8 mouse cellular contexts compared by ENCODE assay signal in genomic region chr3:144616654-144617425, GRCm38 (mm10). TPM values are rescaled to one million over a fixed set of nuclear protein-coding genes. Genes with fewer than 3 reads are reported as not detected.
DNase-seq lines count a peak whose midpoint lies in the region; ATAC-seq lines count a peak whose summit lies in the region.

No protein-coding gene starts in this region.

- no peaks in the 10 kb centered on the region for H3K27me3 ChIP-seq in hindbrain, embryonic 11.5 days (ENCODE audit: control insufficient read depth, insufficient read depth, low read length)
- H3K27me3 ChIP-seq in lung, embryonic 16.5 days (ENCODE audit: control insufficient read depth, insufficient read depth, low read depth, low read length) = no peaks in the 10 kb centered on the region

- no peak overlapping the region for H3K9ac ChIP-seq in hindbrain, embryonic 11.5 days (ENCODE audit: low read depth, low read length)
- H3K9ac ChIP-seq in lung, embryonic 16.5 days (ENCODE audit: low read length) = no peak overlapping the region

- peak; percentile 95 for ATAC-seq in hindbrain, embryonic 11.5 days (ENCODE audit: low FRiP score)
- ATAC-seq in lung, embryonic 16.5 days (ENCODE audit: low read depth) = peak; percentile 91

- H3K4me2 ChIP-seq in hindbrain, embryonic 11.5 days (replicated peaks; ENCODE audit: low read depth, low read length) = no peak overlapping the region
- H3K4me2 ChIP-seq in lung, embryonic 16.5 days (ENCODE audit: low read depth, low read length) = no peak overlapping the region

- no peaks in the 10 kb centered on the region for H3K9me3 ChIP-seq in hindbrain, embryonic 11.5 days (ENCODE audit: control insufficient read depth, low read length)
- H3K9me3 ChIP-seq in lung, embryonic 16.5 days (ENCODE audit: control insufficient read depth, low read length) = peaks cover 4% of the 10 kb centered on the region

- WGBS in hindbrain, embryonic 11.5 days = 53% methylated on average over 8 of the region's 8 CpGs
- WGBS in lung, embryonic 16.5 days = 73% methylated on average over 8 of the region's 8 CpGs

- no peak overlapping the region for H3K4me3 ChIP-seq in hindbrain, embryonic 11.5 days (ENCODE audit: low read depth, low read length)
- H3K4me3 ChIP-seq in lung, embryonic 16.5 days (ENCODE audit: low read length) = no peak overlapping the region

- H3K4me1 ChIP-seq in hindbrain, embryonic 11.5 days (replicated peaks; ENCODE audit: control insufficient read depth, insufficient read depth, low read length) = no peaks in the 10 kb centered on the region
- peaks cover 5% of the 10 kb centered on the region; the same call in 1 of the 2 replicates for H3K4me1 ChIP-seq in lung, embryonic 16.5 days (replicated peaks; ENCODE audit: control insufficient read depth, insufficient read depth, low read length)

- H3K27ac ChIP-seq in hindbrain, embryonic 11.5 days (ENCODE audit: low read depth, low read length) = no peak overlapping the region
- no peak overlapping the region for H3K27ac ChIP-seq in lung, embryonic 16.5 days (ENCODE audit: low read length)

- peak; percentile 82 for DNase-seq in MN1 (ENCODE audit: low spot score)
- peak; percentile 84 for DNase-seq in cerebellum, adult 9-10 months
- peak; percentile 64 to 95 for DNase-seq in frontal cortex, adult 2 months (ENCODE audit: extremely low spot score in 1 of 2, low spot score in 1 of 2)
- peak; percentile 89 for DNase-seq in hindbrain, embryonic 11.5 days (ENCODE audit: low spot score)
- peak; percentile 81 for DNase-seq in layer of hippocampus, adult 9-11 months
- DNase-seq in ovary, postnatal 10 days (ENCODE audit: low spot score) = peak; percentile 52
- DNase-seq in thymus, postnatal 0 days (ENCODE audit: low spot score) = peak; percentile 67

- no peaks in the 10 kb centered on the region for H3K36me3 ChIP-seq in hindbrain, embryonic 11.5 days (ENCODE audit: control insufficient read depth, insufficient read depth, low read length)
- H3K36me3 ChIP-seq in lung, embryonic 16.5 days (ENCODE audit: control insufficient read depth, insufficient read depth, low read length) = no peaks in the 10 kb centered on the region

RNA-seq across cellular contexts. Expression of gene Selenof, which starts 46.7 kb away (rescaled TPM):
- polyA plus RNA-seq in frontal cortex, adult 2 months (2012; rRNA removed) = 267 and 289 TPM in 2 replicates
- 402 and 453 TPM in 2 replicates for polyA plus RNA-seq in hindbrain, embryonic 11.5 days (2014; fragmentation: Nextera tagmentation; extraction: Ambion mirVana)
- polyA plus RNA-seq in lung, embryonic 16.5 days (2015; fragmentation: Nextera tagmentation; extraction: Ambion mirVana) = 756 and 782 TPM in 2 replicates
- polyA plus RNA-seq in thymus, postnatal 0 days (2015; fragmentation: Nextera tagmentation; extraction: Ambion mirVana) = 519 and 548 TPM in 2 replicates

RNA-seq across cellular contexts. Expression of gene Hs2st1, which starts 46.9 kb away (rescaled TPM):
- polyA plus RNA-seq in frontal cortex, adult 2 months (2012; rRNA removed) = 21.7 and 22.3 TPM in 2 replicates
- 16.3 and 17.1 TPM in 2 replicates for polyA plus RNA-seq in hindbrain, embryonic 11.5 days (2014; fragmentation: Nextera tagmentation; extraction: Ambion mirVana)
- 10.9 and 14.5 TPM in 2 replicates for polyA plus RNA-seq in lung, embryonic 16.5 days (2015; fragmentation: Nextera tagmentation; extraction: Ambion mirVana)
- 7.6 and 10.8 TPM in 2 replicates for polyA plus RNA-seq in thymus, postnatal 0 days (2015; fragmentation: Nextera tagmentation; extraction: Ambion mirVana)
